Mouse (Mus musculus) neural tube, embryonic 14.5 days (tissue): Measurements from ENCODE around the gene Lysmd1. TPM values are rescaled to one million over a fixed set of nuclear protein-coding genes. Genes with fewer than 3 reads are reported as not detected.
"Not testable (repeated sequence)": the region's sequence is repeated elsewhere in the genome, so short reads cannot be mapped to it uniquely, and the experiment has no call there.

Experiments
- ATAC-seq: fragments of 200-750 bp; cut with Nextera tagmentation; 2 replicates; pipeline ENCODE4 v1.8.0; 2017; ENCODE audit warnings: low read depth, mild to moderate bottlenecking, moderate TSS enrichment, moderate library complexity
- H3K27ac ChIP-seq: fragments of 300-500 bp; sonication (generic); 2 replicates; pipeline ENCODE4 v1.5.1; 2014; ENCODE audit warnings: low read depth, mild to moderate bottlenecking, control low read depth, low read length, moderate library complexity, mixed read lengths
- H3K27me3 ChIP-seq: fragments of 300-500 bp; sonication (generic); 2 replicates; pipeline ENCODE4 v1.6.1; 2014; ENCODE audit warnings: low read length; ENCODE audit not compliant: control insufficient read depth, insufficient read depth
- H3K36me3 ChIP-seq: fragments of 300-500 bp; sonication (generic); 2 replicates; pipeline ENCODE4 v1.6.1; 2014; ENCODE audit warnings: low read length, mixed read lengths; ENCODE audit not compliant: control insufficient read depth, insufficient read depth
- H3K4me1 ChIP-seq: fragments of 300-500 bp; sonication (generic); 2 replicates; pipeline ENCODE4 v1.6.1; 2014; ENCODE audit warnings: low read length; ENCODE audit not compliant: control insufficient read depth, insufficient read depth
- H3K4me2 ChIP-seq: fragments of 300-500 bp; sonication (generic); 2 replicates; pipeline ENCODE4 v1.6.1; 2014; ENCODE audit warnings: mild to moderate bottlenecking, low read depth, low read length, control low read depth
- H3K4me3 ChIP-seq: fragments of 300-500 bp; sonication (generic); 2 replicates; pipeline ENCODE4 v1.5.1; 2014; ENCODE audit warnings: low read depth, low read length, control low read depth, mixed read lengths
- H3K9ac ChIP-seq: fragments of 300-500 bp; sonication (generic); replicated peaks from 2 replicates; pipeline ENCODE4 v1.6.1; 2014; ENCODE audit warnings: low read depth, mild to moderate bottlenecking, control low read depth, low read length, mixed read lengths
- H3K9me3 ChIP-seq: fragments of 300-500 bp; sonication (generic); 2 replicates; pipeline ENCODE4 v1.6.1; 2016; ENCODE audit warnings: low read length; ENCODE audit not compliant: control insufficient read depth
- WGBS: fragments of 180-500 bp; shearing (Covaris S2); extraction: QIAGEN DNeasy Blood & Tissue Kit; methylation state at CpG from one replicate; pipeline ENCODE4 v1.1.7; 2014; 5-methylcytosine and 5-hydroxymethylcytosine counted together
- polyA plus RNA-seq: library from polyadenylated mRNA; unstranded; fragments of >200 nt; fragmentation: Nextera tagmentation; extraction: Ambion mirVana; gene quantifications from 2 replicates; pipeline ENCODE4 v1.2.1, GENCODE M21; 2014

Gene Lysmd1
- polyA plus RNA-seq, 1 experiment from 2014 or later = 37.3 TPM

GRCm38 (mm10) chr3:95110911-95111726, 22.8 kb upstream of the Lysmd1 start, which contains the start of gene Vps72:
TSS of gene Vps72 (plus strand) at chr3:95111022.
- H3K4me3 ChIP-seq = peak within 1 kb of the TSS; percentile 56
- peak within 1 kb of the TSS; percentile 90 for H3K27ac ChIP-seq
- H3K9ac ChIP-seq = peak within 1 kb of the TSS; percentile 56
- H3K4me2 ChIP-seq = peak within 1 kb of the TSS; percentile 43
- peak; percentile 71 for ATAC-seq
- no peaks in the 10 kb centered on the region for H3K9me3 ChIP-seq
- WGBS = under 1% methylated on average over 54 of the region's 54 CpGs
- no peaks in the 10 kb centered on the region for H3K27me3 ChIP-seq
- H3K36me3 ChIP-seq = peaks cover 9% of the 10 kb centered on the region
- H3K4me1 ChIP-seq = peaks cover 11% of the 10 kb centered on the region

GRCm38 (mm10) chr3:95112760-95113159, 21.1 kb upstream of the Lysmd1 start:
- 95% methylated on average over 1 of the region's 1 CpGs for WGBS
- Histone ChIP-seq H3K4me3 (no peak overlapping the region), H3K36me3 (peaks cover 9% of the 10 kb centered on the region), H3K9me3 (no peaks in the 10 kb centered on the region), H3K9ac (no peak overlapping the region), H3K4me1 (peaks cover 11% of the 10 kb centered on the region), H3K4me2 (peak overlapping the region; percentile 43), H3K27ac (no peak overlapping the region), H3K27me3 (no peaks in the 10 kb centered on the region)
- no peak for ATAC-seq

- H3K36me3 ChIP-seq = peaks cover 51% of the 10 kb centered on the region
- no peaks in the 10 kb centered on the region for H3K27me3 ChIP-seq
- H3K4me3 ChIP-seq = no peak overlapping the region
- no peak overlapping the region for H3K4me2 ChIP-seq
- H3K9me3 ChIP-seq = no peaks in the 10 kb centered on the region
- no peak overlapping the region for H3K27ac ChIP-seq
- ATAC-seq = no peak
- 57% methylated on average over 2 of the region's 2 CpGs for WGBS
- H3K4me1 ChIP-seq = peaks cover 1% of the 10 kb centered on the region; the same call in 1 of the 2 replicates
- H3K9ac ChIP-seq = no peak overlapping the region
Measured at GRCm38 (mm10) chr3:95117751-95118150, 16.1 kb upstream of the Lysmd1 start.

DNA sequence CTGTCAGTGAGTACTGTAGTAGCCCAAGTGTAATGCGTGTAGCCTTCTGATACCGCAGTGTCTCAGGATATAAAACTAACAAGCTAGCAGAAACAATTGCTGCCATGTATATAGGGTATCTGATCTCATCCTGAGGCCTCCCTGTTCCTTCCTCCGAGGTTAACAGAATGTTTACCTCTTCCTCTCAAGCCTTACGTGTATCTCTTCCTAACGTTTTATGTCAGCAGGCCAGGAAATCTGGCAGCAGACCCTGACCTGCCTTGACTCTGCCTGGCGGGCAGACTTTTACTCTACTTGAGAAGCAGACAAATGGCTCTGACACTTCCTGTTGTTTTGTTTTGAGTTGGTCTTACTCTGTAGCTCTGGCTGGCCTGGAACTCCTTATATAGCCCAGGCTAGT, 12.3 kb upstream of the Lysmd1 start:
- no peak for ATAC-seq
- 91% methylated on average over 6 of the region's 6 CpGs for WGBS
- Histone ChIP-seq H3K27ac (no peak overlapping the region), H3K4me3 (no peak overlapping the region), H3K4me1 (no peaks in the 10 kb centered on the region), H3K4me2 (no peak overlapping the region), H3K9me3 (no peaks in the 10 kb centered on the region), H3K9ac (no peak overlapping the region), H3K27me3 (no peaks in the 10 kb centered on the region), H3K36me3 (peaks cover 45% of the 10 kb centered on the region)

DNA sequence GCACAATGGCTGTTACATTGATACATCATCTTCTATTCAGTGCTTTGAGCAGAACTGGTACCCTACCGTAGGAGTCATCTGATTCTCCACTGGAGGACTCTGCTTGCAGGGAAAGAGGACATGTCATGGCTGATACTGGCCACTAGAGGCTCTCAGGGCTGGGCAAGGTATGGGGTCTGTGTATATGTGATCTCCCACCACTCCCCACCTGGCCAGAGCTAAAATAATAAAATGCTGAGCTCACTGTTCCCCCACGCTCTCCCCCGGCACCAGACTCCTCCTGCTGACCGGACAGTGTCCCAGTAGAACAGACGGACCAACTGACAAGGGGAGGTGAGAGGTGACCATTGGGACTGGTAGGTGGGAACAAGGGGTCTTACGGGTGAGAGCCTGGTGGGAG, 9.6 kb upstream of the Lysmd1 start, which contains the start of gene Tmod4:
TSS of gene Tmod4 (plus strand) at position 231 of the 400 bp plus-strand sequence.
- WGBS = 62% methylated on average over 6 of the region's 6 CpGs

DNA sequence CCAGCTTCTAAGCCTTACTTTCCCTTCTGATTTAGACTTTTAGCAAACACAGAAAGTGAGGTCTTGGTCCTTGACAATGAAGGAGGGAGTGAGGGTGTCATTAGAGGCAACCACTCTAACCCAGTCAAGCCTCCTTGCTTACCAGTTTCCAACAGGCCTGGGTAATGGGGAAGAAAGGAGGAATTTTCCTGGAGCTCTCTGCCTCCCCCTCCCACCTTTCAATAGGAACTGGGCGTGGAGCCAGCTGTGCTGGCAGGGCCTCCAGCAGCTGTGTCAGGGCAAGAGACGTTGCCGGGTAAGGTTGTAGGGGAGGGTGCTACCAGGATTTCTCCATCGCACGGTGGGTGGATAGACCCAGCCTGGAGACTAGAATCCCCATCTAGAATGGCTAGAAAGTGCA, 8.9 kb upstream of the Lysmd1 start:
- WGBS = 28% methylated on average over 5 of the region's 5 CpGs
- ATAC-seq = peak; percentile 25; the same call in 1 of the 2 replicates
- H3K27ac ChIP-seq = no peak overlapping the region; the same call in 1 of the 2 replicates
- H3K4me2 ChIP-seq = no peak overlapping the region
- H3K36me3 ChIP-seq = peaks cover 28% of the 10 kb centered on the region
- H3K9me3 ChIP-seq = no peaks in the 10 kb centered on the region
- no peak overlapping the region for H3K4me3 ChIP-seq
- H3K4me1 ChIP-seq = no peaks in the 10 kb centered on the region
- no peak overlapping the region for H3K9ac ChIP-seq
- no peaks in the 10 kb centered on the region for H3K27me3 ChIP-seq

More for the DNA sequence above, 9.6 kb upstream of the Lysmd1 start, which contains the start of gene Tmod4:
- peaks cover 35% of the 10 kb centered on the region for H3K36me3 ChIP-seq
- no peak within 1 kb of the TSS; the same call in 1 of the 2 replicates for H3K27ac ChIP-seq
- H3K27me3 ChIP-seq = no peaks in the 10 kb centered on the region
- no peaks in the 10 kb centered on the region for H3K9me3 ChIP-seq
- no peak within 1 kb of the TSS for H3K9ac ChIP-seq
- peak; percentile 42; the same call in 1 of the 2 replicates for ATAC-seq
- no peak within 1 kb of the TSS for H3K4me3 ChIP-seq
- H3K4me1 ChIP-seq = no peaks in the 10 kb centered on the region
- H3K4me2 ChIP-seq = no peak within 1 kb of the TSS

GRCm38 (mm10) chr3:95129226-95129651, 4.6 kb upstream of the Lysmd1 start:
- peaks cover 3% of the 10 kb centered on the region; the same call in 1 of the 2 replicates for H3K36me3 ChIP-seq
- H3K9ac ChIP-seq = no peak overlapping the region
- H3K27me3 ChIP-seq = no peaks in the 10 kb centered on the region
- H3K4me2 ChIP-seq = no peak overlapping the region
- H3K9me3 ChIP-seq = no peaks in the 10 kb centered on the region
- WGBS = 7% methylated on average over 6 of the region's 6 CpGs
- peaks cover 5% of the 10 kb centered on the region; the same call in 1 of the 2 replicates for H3K4me1 ChIP-seq
- no peak for ATAC-seq
- H3K4me3 ChIP-seq = no peak overlapping the region
- no peak overlapping the region; the same call in 1 of the 2 replicates for H3K27ac ChIP-seq

GRCm38 (mm10) chr3:95130081-95130480, 3.8 kb upstream of the Lysmd1 start:
- no peak for ATAC-seq
- Histone ChIP-seq H3K9ac (no peak overlapping the region), H3K9me3 (no peaks in the 10 kb centered on the region), H3K4me3 (no peak overlapping the region), H3K27me3 (no peaks in the 10 kb centered on the region), H3K4me2 (no peak overlapping the region), H3K27ac (no peak overlapping the region), H3K36me3 (peaks cover 3% of the 10 kb centered on the region; the same call in 1 of the 2 replicates), H3K4me1 (peaks cover 5% of the 10 kb centered on the region; the same call in 1 of the 2 replicates)
- WGBS = 86% methylated on average over 5 of the region's 5 CpGs

DNA sequence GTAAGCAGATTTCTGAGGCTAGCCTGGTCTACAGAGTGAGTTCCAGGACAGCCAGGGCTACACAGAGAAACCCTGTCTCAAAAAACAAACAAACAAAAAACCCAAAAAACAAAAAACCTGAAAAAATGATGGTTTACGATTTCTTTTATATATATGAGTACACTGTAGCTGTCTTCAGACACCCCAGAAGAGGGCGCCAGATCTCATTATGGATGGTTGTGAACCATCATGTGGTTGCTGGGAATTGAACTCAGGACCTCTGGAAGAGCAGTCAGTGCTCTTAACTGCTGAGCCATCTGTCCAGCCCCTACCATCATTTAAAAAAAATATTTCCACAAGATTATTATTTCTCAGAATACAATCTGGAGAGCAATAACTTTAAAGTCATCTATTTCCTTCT, 1.5 kb upstream of the Lysmd1 start:
- not testable (repeated sequence) for H3K4me2 ChIP-seq, ATAC-seq, H3K4me1 ChIP-seq, H3K27ac ChIP-seq, H3K27me3 ChIP-seq, H3K9ac ChIP-seq, H3K9me3 ChIP-seq, H3K4me3 ChIP-seq, H3K36me3 ChIP-seq
- WGBS = 98% methylated on average over 2 of the region's 2 CpGs
